Mouse (Mus musculus): ENCODE results near the gene Ifitm1.

The Ifitm1 gene

DNA sequence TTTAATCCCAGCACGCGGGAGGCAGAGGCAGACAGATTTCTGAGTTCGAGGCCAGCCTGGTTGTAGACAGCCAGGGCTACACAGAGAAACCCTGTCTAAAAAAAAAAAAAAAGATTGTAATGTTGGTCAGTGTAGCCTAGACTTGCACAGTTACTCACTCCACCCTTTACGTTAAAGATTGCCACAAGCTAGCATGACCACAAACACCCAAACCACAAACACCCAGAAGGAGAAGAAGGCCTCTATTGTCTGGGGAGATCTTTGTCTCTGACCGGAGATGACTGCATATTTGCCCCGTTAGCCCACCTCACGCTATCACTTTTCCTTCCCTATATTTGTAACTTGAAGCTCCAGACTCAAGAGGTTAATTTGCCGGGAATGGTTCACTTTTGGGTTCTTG is 14.7 kb downstream of the Ifitm1 start:
- no peak for DNase-seq

DNA sequence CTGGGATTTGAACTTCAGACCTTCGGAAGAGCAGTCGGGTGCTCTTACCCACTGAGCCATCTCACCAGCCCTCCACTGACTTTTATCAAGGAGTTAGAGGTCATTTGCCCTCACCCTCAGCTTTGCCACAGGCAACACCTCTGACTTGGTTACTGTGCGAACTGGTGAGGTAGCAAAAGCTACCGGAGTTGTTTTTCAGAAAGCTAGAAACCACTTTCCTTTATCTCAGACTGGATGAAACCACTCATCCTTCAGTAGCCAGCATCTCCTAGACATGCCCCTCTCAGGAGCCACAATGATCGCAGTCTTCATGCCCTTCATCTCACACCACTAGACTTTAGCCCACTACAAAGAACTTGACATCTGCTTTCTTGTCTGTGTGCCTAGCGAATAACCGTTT is 15.9 kb downstream of the Ifitm1 start:
- DNase-seq = no peak

DNA sequence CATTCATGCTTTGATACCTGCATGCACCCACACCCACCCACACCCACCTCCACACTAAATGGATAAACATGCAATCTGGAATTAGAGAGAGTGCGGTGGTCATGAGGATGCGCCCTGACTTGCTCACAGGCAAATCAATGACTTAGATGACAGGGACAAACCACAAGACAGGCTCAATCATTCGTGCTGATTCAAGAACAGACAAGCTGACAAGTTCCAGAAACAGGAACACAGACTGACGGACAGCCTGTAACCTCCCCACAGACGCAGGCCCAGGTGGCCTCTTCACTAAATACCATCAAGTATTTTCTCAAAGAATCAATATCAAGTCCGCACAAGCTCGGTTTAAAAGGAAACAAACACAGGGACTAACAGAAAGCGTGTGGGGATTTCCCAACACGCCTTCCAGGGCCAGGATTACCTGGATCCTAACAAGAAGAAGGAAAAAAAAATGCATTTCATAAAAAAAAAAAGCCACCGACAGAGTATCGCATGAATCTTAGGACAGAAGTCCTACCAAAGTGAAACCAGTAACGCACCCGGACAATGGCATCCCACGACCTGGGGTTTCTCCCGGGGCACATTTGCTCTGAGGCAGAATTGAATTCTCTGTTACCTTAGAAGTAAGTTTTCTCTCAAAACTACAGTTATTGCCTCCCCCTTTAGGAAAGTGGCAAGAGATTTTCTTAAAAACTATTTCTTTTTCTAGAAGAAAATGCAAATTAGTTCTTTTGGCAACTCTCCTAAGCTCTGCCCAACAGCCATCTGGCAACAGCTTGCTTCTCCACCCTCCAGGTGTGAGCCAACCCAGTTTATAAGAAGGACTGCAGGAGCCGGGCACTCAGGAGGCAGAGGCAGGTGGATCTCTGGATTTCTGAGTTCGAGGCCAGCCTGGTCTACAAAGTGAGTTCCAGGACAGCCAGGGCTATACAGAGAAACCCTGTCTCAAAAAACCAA is 20.4 kb downstream of the Ifitm1 start:
- DNase-seq = no peak

DNA sequence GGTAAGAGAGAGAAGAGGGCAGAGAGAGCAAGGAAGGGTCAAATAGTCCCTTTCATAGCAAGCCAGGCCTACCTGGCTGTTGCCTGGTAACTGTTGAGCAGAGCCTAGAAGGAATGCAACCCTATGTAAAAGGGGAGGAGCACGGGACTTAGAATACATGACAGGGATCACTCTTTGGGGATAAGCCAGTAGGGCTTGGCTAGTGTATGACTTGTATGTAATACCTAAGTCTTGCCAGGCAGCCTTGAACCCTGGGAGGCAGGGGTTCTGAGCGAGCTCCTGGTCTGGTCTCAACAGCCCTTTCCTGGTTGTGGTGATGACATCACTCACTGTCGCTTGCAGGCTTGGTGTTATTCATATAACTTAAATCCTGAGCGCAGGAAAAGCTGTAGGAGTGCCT is 22.0 kb downstream of the Ifitm1 start:
- DNase-seq = no peak

DNA sequence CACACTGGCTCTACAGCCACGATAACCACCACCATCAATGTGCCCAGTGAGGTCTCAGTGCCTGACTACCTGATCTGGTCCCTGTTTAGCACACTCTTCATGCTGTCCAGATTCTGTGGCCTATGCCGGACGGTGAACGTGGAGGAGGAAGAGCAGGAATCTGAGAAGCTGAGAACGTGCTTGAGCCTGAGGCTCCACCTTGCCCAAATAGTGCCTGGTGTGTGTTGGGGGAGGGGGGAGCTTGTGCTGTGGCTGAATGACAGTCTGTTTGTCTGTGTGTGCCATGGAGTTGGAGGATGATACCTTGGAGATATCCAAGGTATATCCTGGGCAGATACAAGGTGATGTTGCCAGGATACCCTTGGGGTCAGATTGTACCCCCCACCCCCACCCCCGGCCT is 23.2 kb downstream of the Ifitm1 start:
- no peak for DNase-seq

DNA sequence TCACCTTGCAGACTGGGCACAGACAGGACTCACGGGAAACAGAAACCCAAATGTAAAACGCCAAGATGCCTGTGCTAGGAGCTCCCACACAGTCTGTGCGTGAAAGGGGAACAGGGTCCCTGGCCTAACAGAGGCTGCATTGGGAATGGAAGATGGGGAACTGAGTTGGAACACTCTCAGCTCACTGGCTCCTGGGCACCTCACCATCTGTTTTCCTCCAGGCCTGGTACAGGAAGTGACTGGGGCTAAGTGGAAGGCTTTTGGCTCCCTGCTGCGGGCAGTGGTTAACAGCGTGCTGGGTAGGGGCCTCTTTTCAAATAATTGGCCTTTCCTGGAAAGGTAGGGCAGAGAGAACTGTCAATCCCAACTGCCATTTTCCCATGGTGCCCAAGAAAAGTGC is 23.6 kb downstream of the Ifitm1 start:
- no peak for DNase-seq

DNA sequence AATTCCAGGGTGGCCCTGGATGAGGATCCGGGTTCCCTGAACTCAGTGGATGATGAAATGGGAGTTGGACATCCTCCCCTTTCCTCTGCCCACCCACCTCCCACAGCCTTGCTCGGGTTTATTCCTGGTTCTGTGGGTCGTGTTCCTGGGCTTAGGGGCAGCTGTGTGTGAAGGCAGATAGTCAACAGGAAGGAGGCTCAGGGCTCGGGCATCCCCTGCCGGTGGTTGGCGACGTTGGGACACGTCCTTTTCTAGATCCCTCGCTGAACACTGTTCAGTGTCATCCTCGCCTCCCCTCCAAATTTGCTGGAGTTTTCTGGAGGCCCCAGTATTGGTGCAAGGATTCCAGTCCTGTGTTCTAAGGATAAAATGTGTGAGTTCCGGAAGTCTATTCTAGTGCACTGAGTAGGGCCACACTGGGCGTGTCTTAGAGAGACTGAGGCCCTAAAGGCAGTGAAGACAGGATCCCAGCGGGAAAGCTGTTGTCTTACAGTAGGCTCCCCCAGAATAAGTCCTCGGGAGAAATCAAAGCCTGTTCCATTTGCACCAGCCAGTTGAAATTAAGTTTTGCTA is 24.2 kb downstream of the Ifitm1 start:
- no peak for DNase-seq

DNA sequence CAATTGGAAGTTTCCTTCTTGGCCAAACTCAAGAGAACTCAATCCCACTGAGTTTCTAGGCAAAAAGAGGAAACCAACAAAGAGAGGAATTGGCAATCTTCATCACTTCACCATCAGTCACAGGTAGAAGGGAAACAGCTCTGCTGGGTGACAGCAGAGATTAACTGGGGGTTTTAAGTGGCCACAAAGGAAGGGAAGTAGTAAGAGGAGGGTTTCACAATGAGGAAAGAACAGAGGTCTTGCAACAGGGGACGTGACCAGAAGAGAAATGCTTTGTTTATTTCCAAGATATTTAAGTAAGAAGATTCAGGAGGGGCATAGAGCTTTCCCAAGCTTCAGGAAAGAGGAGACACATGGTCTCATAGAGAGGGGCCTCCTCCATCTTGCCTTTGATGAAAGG is 30.8 kb downstream of the Ifitm1 start:
- DNase-seq = no peak

DNA sequence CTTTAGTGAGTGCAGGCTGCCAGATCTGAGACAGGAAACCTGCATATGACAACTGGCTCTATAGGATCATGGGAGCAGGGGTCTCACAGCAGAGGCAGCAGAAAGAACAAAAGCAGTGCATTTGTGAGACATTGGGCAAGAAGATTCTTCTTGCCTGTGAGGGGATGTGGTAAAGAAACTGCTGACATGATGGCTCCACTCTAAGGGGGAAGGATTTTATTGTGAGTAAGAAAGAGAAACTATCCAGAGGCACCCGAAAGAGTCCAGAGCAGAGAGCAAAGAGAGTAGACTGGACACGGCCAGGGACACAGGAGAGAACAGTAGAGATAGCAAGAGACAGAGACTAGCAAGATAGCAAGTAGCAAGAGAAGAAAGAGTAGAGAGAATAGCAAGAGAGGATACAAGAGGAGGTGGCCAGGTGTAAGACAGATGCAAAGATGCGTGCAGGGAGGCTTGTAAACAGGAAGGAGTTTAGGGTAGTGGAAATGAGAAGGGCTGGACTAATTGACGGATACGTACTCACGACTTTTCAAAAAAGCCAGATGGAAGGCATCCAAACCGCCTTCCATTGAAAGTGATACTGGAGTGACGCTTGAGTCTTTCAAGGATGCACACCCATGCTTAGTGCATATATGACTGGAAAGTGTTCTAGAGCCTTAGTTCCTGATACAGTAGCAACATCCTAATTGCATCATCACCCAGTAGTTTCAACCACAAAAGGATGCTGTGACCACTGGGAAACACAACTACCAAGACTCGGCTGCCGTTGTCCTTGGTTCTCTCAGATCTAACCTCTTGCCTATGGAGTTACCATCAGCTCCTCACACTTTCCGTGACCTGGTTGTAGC is 32.1 kb downstream of the Ifitm1 start:
- no peak for DNase-seq

DNA sequence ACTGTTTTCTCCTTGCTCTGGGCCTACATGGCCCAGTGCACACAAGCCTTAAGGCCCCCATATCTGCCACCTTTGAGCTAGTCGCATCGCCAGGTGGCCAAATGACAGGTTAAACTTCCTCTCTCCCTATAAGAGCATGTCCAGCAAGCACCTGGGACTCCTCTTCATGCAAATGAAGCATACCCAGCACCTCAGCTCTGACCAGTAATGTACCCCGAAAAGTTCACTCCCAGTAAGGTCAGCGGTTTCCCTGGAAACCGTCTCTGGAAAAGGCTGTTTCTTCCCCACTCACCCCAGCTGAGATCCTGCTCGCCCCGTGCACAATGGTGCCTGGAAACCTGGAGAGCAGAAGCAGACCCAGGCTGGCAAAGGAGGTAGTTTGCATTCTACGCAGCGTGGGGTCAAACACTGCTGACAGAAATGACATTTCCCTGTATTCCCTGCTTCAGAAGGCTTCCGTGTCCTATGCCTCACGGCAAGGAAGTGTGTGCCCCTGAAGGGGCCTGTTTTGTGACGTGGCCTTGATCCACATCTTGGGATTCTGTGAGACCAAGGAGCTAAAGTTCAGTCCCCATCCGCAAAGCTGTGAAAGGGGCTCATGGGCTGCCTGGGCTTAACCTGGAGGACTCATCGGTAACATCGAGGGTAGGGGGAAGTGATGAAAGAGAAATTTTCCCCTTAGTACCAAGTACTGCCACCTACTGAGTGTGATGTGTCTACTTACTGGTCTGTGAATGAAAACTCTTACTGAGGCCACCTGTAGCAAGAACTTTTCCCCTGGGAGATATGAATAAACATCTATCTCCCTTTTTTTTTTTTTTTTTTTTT is 34.1 kb downstream of the Ifitm1 start:
- DNase-seq = no peak

DNA sequence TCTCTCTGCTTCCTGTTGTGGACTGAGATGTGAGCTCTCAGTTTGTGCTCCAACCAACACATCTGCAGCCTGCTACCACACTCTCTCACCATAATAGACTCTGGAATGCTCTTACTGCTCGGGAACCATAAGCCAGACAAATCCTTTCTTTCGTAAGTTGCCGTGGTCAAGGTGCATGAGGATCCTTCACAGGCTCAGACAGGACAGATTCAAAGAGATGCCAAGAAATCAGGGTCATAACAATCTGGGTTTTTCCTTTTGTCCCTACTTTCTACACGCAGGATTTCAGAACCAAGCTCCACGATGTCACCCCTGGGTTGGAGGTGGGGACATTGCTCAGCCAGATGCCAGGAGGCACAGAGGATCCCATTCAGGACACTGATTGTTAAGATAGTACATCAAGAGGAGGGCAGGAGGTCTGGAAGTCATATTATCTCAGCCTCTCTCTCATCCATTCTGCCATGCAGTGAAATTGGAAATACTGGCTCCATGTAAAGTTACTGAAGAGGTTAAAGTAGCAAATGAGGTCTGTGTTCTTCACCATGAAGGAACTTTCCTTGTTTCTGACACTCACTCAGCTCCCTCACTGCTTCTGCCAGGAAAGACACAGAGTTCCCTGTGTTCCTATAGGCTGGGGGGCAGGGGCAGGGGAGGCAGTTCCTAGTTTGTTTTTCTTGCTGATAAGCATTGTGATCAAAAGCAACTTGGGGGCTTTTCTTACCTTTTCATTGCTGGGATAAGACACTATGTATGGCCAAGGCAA is 36.4 kb downstream of the Ifitm1 start:
- DNase-seq = no peak

DNA sequence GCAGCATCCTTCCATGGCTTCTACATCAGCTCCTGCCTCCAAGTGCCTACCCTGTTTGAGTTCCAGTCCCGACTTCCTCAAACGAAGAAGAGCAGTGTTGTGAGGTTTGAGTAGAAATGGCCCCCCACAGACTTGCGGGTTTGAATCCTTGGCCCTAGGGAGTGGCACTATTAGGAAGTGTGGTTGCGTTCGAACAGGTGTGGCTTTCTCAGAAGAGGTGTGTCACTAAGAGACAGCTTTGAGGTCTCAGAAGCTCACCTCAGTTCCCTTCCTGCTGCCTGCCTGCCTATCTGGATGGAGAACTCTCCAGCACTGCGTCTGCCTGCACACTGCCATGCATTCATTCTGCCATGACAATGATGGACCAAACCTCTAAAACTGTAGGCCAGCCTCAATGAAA is 39.4 kb downstream of the Ifitm1 start:
- DNase-seq = no peak

DNA sequence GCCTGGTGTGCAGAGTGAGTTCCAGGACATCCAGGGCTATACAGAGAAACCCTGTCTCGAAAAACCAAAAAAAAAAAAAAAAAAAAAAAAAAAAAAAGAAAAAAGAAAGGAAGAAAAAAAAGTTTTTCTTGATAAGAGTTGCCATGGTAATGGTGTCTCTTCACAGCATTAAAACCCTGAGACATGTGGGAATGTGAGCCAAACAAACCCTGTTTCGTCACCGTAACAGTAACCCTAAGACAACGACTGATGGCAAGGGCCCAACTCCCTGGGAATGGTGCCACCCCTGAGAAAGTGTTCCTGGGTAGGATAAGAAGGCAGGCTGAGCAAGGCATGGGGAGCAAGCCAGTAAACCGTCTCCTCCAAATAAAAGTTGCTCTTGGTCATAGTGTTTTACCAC is 39.9 kb downstream of the Ifitm1 start:
- DNase-seq = peak; percentile 30

DNA sequence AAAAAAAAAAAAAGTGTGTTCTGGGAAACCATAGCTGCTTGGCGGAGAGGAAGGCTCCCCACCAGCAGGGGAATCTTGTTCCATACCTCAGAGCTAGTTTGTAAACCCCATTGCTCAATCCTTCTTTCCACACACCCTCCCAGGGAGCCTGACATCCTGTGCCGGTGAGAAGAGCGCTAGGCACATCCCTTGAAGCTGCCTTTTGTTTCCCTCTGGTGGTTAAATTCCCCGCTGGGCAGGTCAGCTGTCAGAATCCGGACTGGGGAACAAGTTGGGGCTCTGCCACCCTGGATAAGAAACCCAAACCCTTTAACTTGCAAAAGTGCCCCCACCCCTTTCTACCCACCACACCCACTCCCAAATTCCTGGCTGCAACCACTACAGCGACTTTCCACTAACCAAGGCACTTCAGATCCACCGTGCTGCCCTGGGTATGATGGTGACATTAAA is 41.3 kb downstream of the Ifitm1 start:
- DNase-seq = no peak

DNA sequence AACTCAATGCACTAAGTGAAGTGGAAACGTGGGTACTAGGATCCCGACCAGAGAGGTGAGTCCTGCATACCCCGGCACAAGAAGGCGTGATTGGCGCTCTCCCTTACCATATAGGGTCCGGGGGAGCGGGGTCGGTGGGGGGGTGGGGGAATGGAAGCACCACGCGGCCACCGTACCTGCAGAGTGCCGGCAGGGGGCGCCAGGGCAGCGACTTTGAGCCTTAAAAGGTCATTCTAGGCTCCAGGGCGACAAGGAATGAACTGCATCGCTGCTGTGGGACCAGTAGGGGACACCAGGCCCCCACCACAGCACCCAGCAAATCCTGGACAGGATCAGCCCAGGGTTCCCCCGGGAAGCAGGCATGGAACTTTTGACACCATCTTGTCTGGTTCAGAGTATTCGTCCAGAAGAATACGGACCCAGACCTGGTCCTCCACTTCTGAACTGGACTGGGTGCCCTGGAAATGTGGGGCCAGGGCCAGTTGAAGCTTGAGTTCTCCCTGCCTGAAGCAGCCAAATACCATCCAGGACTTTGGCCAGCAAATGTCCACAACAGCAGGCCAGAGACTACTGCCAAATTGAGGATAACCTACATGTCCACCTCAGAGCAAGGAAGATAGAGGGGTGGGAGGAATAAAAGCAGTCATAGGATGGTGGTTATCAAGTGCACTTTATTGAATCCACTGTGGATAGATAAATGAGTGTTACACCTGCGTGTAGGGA is 42.1 kb downstream of the Ifitm1 start:
- DNase-seq = peak; percentile 72

DNA sequence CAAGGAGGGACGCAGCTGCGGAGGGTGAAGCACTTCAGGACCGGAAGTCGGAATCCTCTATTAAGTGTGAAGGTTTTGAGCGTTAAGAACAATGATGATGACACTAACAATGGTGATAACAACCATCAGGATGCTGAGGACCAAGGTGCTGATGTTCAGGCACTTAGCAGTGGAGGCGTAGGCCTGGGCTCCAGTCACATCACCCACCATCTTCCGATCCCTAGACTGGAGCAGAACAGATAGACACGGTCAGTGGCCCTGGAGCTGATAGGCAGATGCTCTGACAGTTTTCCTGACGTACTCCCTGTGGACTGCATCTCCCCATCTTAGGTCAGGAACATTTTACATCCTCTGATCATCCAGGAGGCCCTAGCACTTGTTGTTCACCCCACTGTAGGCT is 42.6 kb downstream of the Ifitm1 start:
- no peak for DNase-seq

DNA sequence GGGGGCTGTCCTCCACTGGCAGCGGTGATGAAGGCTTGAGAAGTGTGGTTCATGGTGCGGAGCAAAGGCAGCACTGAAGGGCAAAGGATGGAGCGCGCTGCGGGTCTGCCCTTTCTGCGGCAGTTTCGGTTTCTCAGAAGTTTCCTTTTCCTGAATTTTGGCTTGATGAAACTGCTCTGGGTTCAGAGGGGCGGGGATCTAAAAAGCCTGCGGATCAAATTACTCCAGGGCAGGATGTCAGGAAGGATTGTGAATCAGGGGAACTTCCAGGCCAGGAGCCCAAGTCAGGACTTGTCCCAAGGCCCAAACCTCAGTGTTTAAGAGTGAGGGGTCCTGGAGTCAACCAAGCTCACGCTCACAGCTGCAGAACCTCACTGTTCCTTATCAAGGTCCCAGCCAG is 43.6 kb downstream of the Ifitm1 start, which contains the start of gene Ifitm3:
TSS of gene Ifitm3 (minus strand) at position 178 of the 400 bp plus-strand sequence.
- DNase-seq = no peak

DNA sequence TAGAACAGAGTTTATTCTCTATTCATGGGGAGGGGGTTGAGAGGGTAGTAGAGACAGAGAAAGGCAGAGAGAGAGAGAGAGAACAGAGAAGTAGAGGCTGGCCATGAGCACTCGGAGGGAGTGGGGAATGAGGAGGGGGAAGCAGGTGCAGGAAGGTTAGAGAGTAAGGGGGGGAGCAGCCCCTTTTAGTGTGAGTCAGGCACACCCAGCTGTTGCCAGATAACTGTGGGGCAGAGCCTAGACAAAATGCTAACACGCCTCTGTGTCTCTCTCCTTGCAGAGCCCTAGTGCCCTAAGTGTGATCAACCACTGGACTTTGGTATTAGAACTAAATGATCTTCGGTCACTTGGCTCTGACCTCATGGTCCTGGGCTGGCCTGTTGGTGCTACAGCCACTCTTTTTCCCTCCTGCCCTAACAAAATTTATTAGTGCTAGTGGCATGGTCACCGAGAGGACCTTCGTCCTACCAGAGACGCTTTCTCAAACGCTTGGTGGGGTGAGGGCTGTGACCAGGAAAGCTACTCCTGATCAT is 44.3 kb downstream of the Ifitm1 start:
- no peak for DNase-seq

DNA sequence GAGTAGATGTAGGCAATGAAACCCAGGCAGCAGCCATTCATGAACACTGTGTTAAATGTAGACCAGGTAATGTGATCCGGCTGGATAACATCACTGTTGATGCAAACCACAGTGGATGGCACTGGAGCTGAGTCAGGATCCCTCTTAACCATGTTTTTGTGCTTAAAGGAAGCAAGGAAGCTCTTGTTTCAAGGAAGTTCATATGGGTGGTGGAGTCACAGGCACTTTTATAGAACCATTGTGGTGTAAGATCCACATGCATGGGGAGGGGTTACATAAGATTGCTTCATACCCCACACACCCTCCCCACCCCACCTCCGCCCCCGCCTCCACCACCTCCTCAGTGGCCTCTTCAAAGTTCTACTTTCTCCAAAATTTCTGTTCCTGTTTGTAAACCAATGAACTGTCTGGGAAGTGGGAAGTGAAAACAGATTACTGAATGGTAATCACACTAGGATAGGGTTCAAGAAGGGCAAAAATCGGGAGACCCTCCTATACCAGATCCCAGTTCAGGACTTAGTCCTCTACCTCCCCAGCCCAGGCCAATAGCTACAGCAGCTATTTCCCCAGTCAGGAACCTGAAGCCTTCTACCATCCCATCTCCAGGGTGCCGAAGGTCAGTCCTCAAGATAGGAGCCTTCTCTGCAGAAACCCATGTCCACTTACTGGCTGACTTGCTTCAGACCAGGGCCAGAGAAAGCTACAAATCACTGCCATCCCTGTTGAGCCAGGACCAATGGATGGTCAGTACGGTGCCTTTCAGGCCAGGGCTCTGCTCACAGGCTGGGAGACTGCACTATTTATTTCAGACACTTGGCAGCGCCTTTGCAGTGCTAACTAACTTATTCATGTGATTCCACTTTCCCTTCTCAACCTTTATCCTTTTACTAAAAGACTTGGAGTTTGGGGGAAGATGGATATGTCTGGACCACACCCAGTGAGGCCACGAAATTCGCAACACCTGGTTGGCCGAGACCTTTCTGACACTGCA is 50.0 kb downstream of the Ifitm1 start:
- no peak for DNase-seq
